Mouse (Mus musculus) thymus, adult 2 months (tissue): Measurements from ENCODE around the gene Brcc3. TPM values are rescaled to one million over a fixed set of nuclear protein-coding genes. Genes with fewer than 3 reads are reported as not detected.

ENCODE experiments used
- DNase-seq: peaks from one replicate; pipeline ENCODE4 v3.0.0; 2021
- H3K27ac ChIP-seq: fragments of 200-500 bp; 2 replicates; pipeline ENCODE4 v1.5.1; 2012; ENCODE audit warnings: low read length, control low read depth; ENCODE audit not compliant: control insufficient read depth, insufficient read depth
- H3K27me3 ChIP-seq: fragments of 200-500 bp; 2 replicates; pipeline ENCODE4 v1.6.1; 2012; ENCODE audit warnings: mild to moderate bottlenecking, low read length, moderate library complexity, mixed read lengths; ENCODE audit not compliant: control insufficient read depth, insufficient read depth
- H3K36me3 ChIP-seq: fragments of 200-500 bp; 2 replicates; pipeline ENCODE4 v1.6.1; 2012; ENCODE audit warnings: mild to moderate bottlenecking, low read length, moderate library complexity; ENCODE audit not compliant: control insufficient read depth, insufficient read depth
- H3K4me1 ChIP-seq: fragments of 200-500 bp; replicated peaks from 2 replicates; pipeline ENCODE4 v1.6.1; 2012; ENCODE audit warnings: low read length; ENCODE audit not compliant: control insufficient read depth, insufficient read depth
- H3K4me3 ChIP-seq: fragments of 200-500 bp; 2 replicates; pipeline ENCODE4 v1.5.1; 2012; ENCODE audit warnings: mild to moderate bottlenecking, low read length, control low read depth, moderate library complexity; ENCODE audit not compliant: control insufficient read depth, insufficient read depth
- CTCF ChIP-seq: fragments of 200-500 bp; IDR thresholded peaks from 2 replicates; pipeline ENCODE4 v1.5.1; 2012; ENCODE audit warnings: mild to moderate bottlenecking, control low read depth, low read length, moderate library complexity, borderline replicate concordance; ENCODE audit not compliant: control insufficient read depth, poor library complexity, insufficient read depth; ENCODE audit errors: extremely low read depth
- POLR2A ChIP-seq: fragments of 200-500 bp; IDR thresholded peaks from 2 replicates; pipeline ENCODE4 v1.6.1; 2012; ENCODE audit warnings: mild to moderate bottlenecking, low read length, control low read depth, moderate library complexity; ENCODE audit not compliant: control insufficient read depth, poor library complexity, insufficient read depth; ENCODE audit errors: extremely low read depth
- WGBS: fragments of 180-500 bp; shearing (Covaris S2); methylation state at CpG from one replicate; pipeline ENCODE4 v1.1.7; 2018; 5-methylcytosine and 5-hydroxymethylcytosine counted together
- polyA plus RNA-seq: library from polyadenylated mRNA; depleted of rRNA; stranded (reverse); fragments of >200 nt; gene quantifications from 2 replicates; pipeline ENCODE4 v1.2.3, GENCODE M21; 2012; rRNA removed

Gene Brcc3
- polyA plus RNA-seq, 1 experiment = 15.0 TPM

- no peaks in the 10 kb centered on the region for H3K4me1 ChIP-seq
- TF ChIP-seq CTCF = no peak
- no peak for TF ChIP-seq POLR2A
- DNase-seq = no peak
- H3K27ac ChIP-seq = no peak overlapping the region
- no peak overlapping the region for H3K4me3 ChIP-seq
- H3K27me3 ChIP-seq = no peaks in the 10 kb centered on the region
- 100% methylated on average over 1 of the region's 1 CpGs for WGBS
- H3K36me3 ChIP-seq = no peaks in the 10 kb centered on the region
Measured at GRCm38 (mm10) chrX:75489886-75490285, 73.5 kb downstream of the Brcc3 start.

Other genes starting within 250 kb of the Brcc3 start
- gene Fundc2, start 34.2 kb upstream of the Brcc3 start, polyA plus RNA-seq = 6.1 and 8.7 TPM in 2 replicates
- gene F8, start 34.0 kb upstream of the Brcc3 start, polyA plus RNA-seq = 0.17 and 0.31 TPM in 2 replicates
- 4.3 and 5.6 TPM in 2 replicates for gene Cmc4, start within 50 bp of the Brcc3 start, polyA plus RNA-seq
- 9.1 and 10.7 TPM in 2 replicates for gene Mtcp1, start within 50 bp of the Brcc3 start, polyA plus RNA-seq
- gene Vbp1, start 97.7 kb downstream of the Brcc3 start, polyA plus RNA-seq = 4.1 and 5.7 TPM in 2 replicates
- gene Rab39b, start 161.6 kb downstream of the Brcc3 start, polyA plus RNA-seq = 0.11 and 0.14 TPM in 2 replicates